16 mouse cellular contexts compared by ENCODE assay signal in the genomic region with DNA sequence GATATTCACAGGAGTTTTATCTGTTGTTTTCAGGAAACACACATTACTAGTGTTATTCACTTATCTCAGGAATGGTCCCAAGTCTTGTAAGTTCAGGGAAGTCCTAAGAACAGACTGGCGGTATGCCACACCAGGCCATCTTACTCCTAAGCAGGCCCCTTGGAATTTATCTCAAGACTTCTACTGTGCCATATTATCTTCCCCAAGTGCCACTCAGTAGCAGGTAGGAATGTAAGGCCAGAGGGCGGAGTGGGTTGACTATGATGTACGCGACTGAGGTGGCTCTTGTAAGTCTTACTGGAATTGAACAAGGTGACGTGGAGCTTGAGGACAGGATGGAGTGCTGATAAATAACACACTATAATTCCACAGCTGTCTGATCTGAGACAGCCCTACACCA.
"Had no signal": no experiment of that assay in that cellular context is flagged by ENCODE, and none has a peak within 500 bp of the region (broad histone marks: within the 10 kb centered on the region; RNA-seq: fewer than 3 reads in every experiment).

No protein-coding gene starts in this region.

- H3K36me3 ChIP-seq: liver, embryonic 13.5 days; liver, embryonic 15.5 days; midbrain, embryonic 13.5 days; midbrain, embryonic 15.5 days; neural tube, embryonic 12.5 days; stomach, embryonic 15.5 days had no signal

- H3K9me3 ChIP-seq: liver, embryonic 13.5 days; liver, embryonic 15.5 days; megakaryocyte, embryonic 14.5 days; midbrain, embryonic 13.5 days; midbrain, embryonic 15.5 days; neural tube, embryonic 12.5 days; stomach, embryonic 15.5 days had no signal

- H3K9ac ChIP-seq: liver, embryonic 13.5 days; liver, embryonic 15.5 days; liver, postnatal 0 days; midbrain, embryonic 13.5 days; midbrain, embryonic 15.5 days; neural tube, embryonic 12.5 days; stomach, embryonic 15.5 days had no signal

- ATAC-seq: liver, postnatal 0 days; midbrain, embryonic 13.5 days; midbrain, embryonic 15.5 days had no signal

- DNase-seq: liver; liver, embryonic 13.5 days; liver, postnatal 0 days; right cerebral cortex, postnatal 14 days; thymus, postnatal 14 days; thymus, postnatal 36 days had no signal

- H3K4me2 ChIP-seq: liver, embryonic 11.5 days; liver, embryonic 13.5 days; liver, embryonic 15.5 days; midbrain, embryonic 11.5 days; midbrain, embryonic 13.5 days; midbrain, embryonic 15.5 days; neural tube, embryonic 12.5 days; stomach, embryonic 15.5 days had no signal

- H3K4me3 ChIP-seq: liver, embryonic 13.5 days; liver, embryonic 15.5 days; megakaryocyte, embryonic 14.5 days; midbrain, embryonic 13.5 days; midbrain, embryonic 15.5 days; neural tube, embryonic 12.5 days; stomach, embryonic 15.5 days had no signal

- H3K27ac ChIP-seq: liver, embryonic 13.5 days; liver, embryonic 15.5 days; macrophage; midbrain, embryonic 13.5 days; midbrain, embryonic 15.5 days; neural tube, embryonic 12.5 days; stomach, embryonic 15.5 days; stomach, postnatal 0 days had no signal

- H3K27me3 ChIP-seq: liver, embryonic 13.5 days; liver, embryonic 15.5 days; megakaryocyte, embryonic 14.5 days; midbrain, embryonic 13.5 days; midbrain, embryonic 15.5 days; neural tube, embryonic 12.5 days; stomach, embryonic 15.5 days had no signal

- H3K4me1 ChIP-seq: liver, embryonic 13.5 days; liver, embryonic 15.5 days; megakaryocyte, embryonic 14.5 days; midbrain, embryonic 13.5 days; midbrain, embryonic 15.5 days; stomach, embryonic 15.5 days had no signal
